Mouse (Mus musculus): ENCODE results near the gene Cope.

Cope gene

DNA sequence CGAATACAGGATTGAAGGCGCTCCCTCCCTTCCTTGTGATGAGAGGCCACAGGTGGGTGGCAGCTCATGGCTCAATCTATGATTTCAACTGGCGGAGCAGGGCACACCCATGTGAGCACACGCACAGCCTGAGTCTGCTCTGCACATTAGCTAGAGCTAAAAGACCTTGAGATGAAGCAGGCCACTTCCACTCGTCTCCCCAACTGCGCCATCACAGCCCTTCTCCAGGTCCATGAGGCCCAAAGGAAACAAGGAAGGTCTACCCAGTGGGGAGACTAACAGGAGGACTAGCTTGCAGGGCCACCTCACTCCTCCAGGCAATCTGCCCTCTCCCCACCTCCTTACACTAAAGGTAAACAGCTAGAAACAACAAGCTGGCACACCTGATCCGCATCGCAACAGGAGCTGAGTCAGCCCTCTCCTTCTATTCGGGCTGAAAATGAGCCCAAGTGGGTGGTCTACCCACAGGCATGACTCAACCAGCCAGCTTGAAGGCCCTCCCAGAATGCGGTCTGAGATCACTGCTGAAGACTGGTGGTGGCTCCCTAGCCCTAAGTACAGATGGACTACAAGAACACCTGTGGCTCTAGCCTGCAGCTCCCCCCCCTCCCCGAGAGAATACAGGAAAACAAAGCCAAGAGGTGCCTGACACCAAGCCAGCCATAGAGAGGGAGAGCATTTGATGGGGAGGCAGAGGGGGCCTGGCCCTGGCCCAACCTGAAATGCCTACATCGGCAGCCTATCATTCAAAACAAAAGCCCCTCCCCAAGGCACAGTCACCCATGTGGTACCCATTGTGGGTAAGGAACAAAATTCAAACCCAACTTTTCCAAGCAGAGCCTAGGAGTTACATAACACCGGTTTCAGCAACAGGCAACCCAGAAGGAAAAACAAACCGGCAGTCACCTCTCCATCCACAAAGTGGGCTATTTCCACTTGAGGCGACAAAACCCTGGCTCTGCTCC is 49.0 kb downstream of the Cope start:
- peak; percentile 87 for DNase-seq

DNA sequence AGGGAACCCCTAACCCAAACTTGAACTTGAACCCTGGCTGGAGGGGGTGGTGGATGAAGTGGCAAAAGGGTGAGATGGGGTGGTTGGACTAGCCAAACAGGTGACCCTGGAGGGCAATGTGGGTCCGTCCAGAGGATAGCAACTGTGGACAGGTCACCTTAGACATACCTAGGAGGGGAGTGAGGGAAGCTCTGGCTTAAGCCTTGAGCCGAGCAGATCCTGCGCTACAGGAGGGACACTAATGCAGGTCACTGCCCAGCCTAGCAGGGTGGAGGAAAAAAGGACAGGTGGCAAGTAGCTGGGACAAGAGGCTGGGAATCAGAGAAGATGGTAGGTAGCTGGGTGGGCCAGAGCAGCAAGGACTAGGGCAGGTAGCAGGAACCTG is 49.7 kb downstream of the Cope start:
- DNase-seq: peak; percentile 91

DNA sequence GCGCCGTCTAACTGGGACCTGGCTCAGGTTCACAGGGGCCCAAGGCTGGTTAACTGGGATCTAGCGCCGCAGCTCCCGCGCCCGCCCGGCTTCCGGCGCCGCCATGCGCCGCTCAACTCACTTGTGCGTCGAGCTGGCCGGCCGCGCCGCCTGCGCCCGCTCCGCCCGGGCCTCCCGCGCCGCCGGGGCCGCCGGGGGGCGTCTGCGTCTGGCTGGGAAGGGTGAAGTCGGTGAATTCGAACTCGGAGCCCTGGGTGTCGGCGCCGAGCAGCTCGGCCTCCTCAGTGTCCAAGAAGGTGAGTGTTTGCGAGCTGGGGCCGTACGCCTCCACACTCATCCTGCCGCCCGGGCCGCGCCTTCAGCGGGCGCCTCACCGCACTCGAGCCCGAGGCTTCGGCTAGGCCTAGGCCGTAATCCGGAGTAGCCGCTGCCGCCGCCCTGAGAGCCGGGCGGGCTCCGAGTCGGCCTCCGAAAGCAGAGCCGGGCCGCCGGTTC is 50.4 kb downstream of the Cope start:
- DNase-seq: peak; percentile 95

DNA sequence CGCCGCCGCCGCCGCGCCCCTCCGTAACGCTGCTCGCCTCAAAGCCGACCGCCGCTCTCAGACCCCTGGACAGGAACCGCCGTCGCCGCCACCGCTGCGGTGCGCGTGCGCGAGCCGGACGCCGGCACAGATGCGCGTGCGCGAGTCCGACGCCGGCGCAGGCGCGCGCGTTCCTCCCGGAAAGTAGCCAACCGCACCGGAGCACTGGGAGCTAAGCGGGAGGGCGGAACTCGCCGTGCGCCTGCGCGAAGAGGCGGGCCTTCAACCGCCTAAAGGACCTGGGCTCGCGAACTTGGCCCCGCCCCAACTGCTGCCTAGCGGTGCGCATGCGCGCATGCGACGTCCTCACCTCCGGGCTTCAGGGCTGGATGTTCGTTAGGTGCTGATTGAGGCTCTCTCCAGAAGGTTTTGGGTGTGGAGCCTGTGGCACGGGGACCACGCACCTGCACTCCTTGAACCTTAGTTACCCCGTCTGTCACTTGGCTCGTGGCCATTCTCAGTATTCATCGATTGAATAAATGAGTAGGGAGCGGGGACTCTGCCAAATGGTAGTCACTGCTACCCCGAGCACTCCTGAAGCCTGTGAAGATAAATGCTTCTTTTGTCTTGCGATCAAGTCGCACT is 51.0 kb downstream of the Cope start, which contains the start of gene Upf1:
Gene Upf1, minus strand, starts transcription at position 85 of the 624 bp plus-strand sequence.
- DNase-seq: peak; percentile 100

DNA sequence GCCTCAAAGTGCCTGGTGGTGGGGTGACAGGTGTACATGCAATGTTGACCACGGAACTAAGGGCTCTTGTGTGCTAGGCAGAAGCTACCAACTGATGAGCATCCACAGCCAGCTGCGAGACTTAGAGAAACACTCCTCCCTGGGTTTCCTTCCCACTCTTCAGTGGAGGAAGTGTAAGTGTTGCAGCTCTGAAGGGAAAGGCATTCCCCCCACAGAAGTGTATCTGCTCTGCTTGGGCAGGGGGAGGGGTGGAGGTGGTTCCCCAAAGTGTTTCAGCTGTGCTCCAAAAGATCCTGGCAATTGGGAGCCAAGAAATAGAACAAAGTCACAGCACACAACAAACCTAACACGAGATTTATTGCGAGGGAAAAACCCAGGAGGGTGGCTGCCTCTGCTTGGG is 51.7 kb downstream of the Cope start:
- peak; percentile 88 for DNase-seq

DNA sequence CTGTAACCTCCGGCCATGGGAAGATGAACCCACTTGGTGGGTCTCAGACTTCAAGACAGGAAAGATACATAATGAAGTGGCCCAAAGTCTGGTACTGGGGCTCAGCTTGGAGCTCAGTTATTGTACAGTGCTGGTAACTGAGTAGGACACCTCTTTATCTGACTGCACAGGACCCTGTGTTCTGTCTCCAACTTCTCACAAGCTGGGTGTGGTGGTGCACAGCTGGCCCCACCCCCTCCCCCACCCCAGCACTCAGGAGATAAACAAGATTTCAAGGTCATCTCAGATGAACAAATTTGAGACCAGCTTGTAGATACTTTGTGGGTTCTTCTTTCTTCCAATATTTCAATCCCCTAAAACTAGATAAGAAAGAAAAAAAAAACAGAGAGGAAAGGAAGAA is 53.8 kb downstream of the Cope start:
- DNase-seq: no peak

DNA sequence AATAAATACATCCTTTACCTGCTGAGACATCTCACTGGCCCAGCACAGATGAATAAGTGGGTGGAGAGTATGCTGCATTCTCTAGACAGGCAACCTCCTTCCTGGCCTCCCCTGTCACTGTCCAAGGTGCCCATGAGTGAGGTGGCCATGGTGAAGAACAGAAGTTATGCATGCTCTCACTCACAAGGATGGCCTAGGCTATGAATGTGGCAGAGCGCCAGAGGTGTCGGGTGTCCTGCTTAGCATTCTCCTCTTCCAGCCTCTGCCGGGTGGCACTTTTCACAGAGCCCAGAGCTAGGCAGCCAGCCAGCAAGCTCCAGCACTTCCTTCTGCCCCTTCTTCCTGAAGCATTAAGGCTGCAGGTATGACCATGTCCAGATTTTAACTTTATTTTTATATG is 57.1 kb downstream of the Cope start:
- DNase-seq: peak; percentile 93

DNA sequence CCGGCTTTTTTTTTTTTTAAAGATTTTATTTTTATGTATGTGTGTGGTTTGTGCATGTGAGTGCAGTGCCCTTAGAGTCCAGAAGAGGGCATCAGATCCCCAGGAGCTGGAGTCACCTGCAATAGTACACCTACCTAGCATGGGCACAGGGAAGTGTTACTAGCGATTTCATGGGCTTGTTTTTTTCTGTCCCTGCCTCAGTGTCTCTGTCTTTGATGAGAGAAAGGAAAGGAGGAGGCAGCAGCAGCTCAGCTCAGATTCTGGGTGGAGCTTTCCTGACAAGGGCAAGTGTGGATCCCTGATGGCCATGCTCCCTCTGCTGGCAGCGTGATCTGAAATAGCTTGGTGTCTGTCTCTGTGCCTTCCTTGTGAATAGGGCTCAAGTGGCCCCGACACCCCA is 58.5 kb downstream of the Cope start:
- no peak for DNase-seq

DNA sequence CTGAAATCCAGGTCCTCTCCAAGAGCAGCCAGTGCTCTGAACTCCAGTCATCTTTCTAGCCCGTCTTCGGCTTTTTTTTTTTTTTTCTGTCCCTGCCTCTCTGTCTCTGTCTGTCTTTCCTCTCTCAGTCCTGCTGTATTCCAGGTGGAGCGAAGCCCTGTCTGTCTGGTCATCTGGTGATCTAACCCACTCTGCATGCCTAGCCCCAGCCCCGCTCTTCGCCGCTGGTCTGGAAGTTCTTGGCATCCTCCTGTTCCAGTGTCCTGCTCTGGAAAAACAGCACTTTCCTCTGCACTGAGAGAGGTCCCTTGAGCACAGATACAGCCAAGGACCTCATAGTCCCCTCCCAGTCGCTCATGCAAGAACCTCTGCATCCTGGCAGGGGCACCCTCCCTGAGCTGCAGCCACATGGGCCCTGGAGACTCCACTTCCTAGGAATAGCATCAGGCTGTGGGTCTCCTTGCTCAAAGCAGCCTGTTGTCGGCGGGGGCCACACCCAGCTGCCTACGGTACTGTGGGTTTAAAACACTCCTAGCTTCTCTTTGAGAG is 59.2 kb downstream of the Cope start:
- DNase-seq: peak; percentile 90

All from heart, adult 11 months (tissue).